21 mouse cellular contexts compared by ENCODE assay signal in genomic region chr17:30285641-30286040, GRCm38 (mm10).
DNase-seq lines count a peak whose midpoint lies in the region; ATAC-seq lines count a peak whose summit lies in the region.
"Had no signal": no experiment of that assay in that cellular context is flagged by ENCODE, and none has a peak within 500 bp of the region (broad histone marks: within the 10 kb centered on the region; RNA-seq: fewer than 3 reads in every experiment).

No protein-coding gene starts in this region.

- ATAC-seq in forebrain, embryonic 12.5 days (ENCODE audit: low FRiP score): no peak
- no peak for ATAC-seq in forebrain, embryonic 13.5 days
- no peak for ATAC-seq in midbrain, embryonic 12.5 days (ENCODE audit: low FRiP score, low read depth)
- ATAC-seq in midbrain, embryonic 16.5 days: no peak
- ATAC-seq: activated CD4-positive, CD25-positive, alpha-beta regulatory T cell, adult 4 months; forebrain, embryonic 15.5 days had no signal

- peak overlapping the region; percentile 15; the same call in 1 of the 2 replicates for H3K27ac ChIP-seq in forebrain, embryonic 12.5 days
- no peak overlapping the region for H3K27ac ChIP-seq in forebrain, embryonic 13.5 days
- peak overlapping the region; percentile 72 for H3K27ac ChIP-seq in midbrain, embryonic 12.5 days (replicated peaks)
- 0 out of 2 replicates have a peak overlapping the region, but pooled peaks have one; percentile 17 for H3K27ac ChIP-seq in midbrain, embryonic 16.5 days (ENCODE audit: low read length)
- H3K27ac ChIP-seq: embryonic facial prominence, embryonic 10.5 days; forebrain, embryonic 15.5 days; heart, embryonic 10.5 days; hindbrain, embryonic 15.5 days had no signal

- DNase-seq in CD4-positive helper T cell, adult 2 months (ENCODE audit: low read depth, low spot score): peak; percentile 20
- DNase-seq in embryo, embryonic 10 days (ENCODE audit: low spot score): no peak
- DNase-seq in layer of hippocampus, adult 9-11 months: no peak
- DNase-seq: adrenal gland, postnatal 25 days; B cell, adult 2 months; cerebellum, adult 18-20 months; cerebellum, adult 9-11 months; cerebellum, postnatal 36 days; gastrocnemius, postnatal 10 days; heart, adult 18-20 months; heart, postnatal 10 days; heart, postnatal 4 days had no signal

- 95% methylated on average over 2 of the region's 2 CpGs for WGBS in forebrain, embryonic 12.5 days
- WGBS in forebrain, embryonic 13.5 days: 95% methylated on average over 2 of the region's 2 CpGs
- WGBS in midbrain, embryonic 12.5 days: 77% methylated on average over 2 of the region's 2 CpGs
- 83% methylated on average over 2 of the region's 2 CpGs for WGBS in midbrain, embryonic 16.5 days

- no peak overlapping the region for H3K4me2 ChIP-seq in forebrain, embryonic 12.5 days
- no peak overlapping the region for H3K4me2 ChIP-seq in forebrain, embryonic 13.5 days
- H3K4me2 ChIP-seq in midbrain, embryonic 12.5 days (replicated peaks): no peak overlapping the region
- H3K4me2 ChIP-seq in midbrain, embryonic 16.5 days (ENCODE audit: low read length): no peak overlapping the region
- H3K4me2 ChIP-seq: forebrain, embryonic 15.5 days; hindbrain, embryonic 15.5 days had no signal

- no peak overlapping the region for H3K9ac ChIP-seq in forebrain, embryonic 12.5 days
- no peak overlapping the region for H3K9ac ChIP-seq in forebrain, embryonic 13.5 days
- no peak overlapping the region for H3K9ac ChIP-seq in midbrain, embryonic 12.5 days (replicated peaks)
- H3K9ac ChIP-seq in midbrain, embryonic 16.5 days (ENCODE audit: low read depth, low read length): no peak overlapping the region
- H3K9ac ChIP-seq: forebrain, embryonic 15.5 days; hindbrain, embryonic 15.5 days had no signal

- H3K4me3 ChIP-seq in forebrain, embryonic 12.5 days (replicated peaks): no peak overlapping the region
- no peak overlapping the region for H3K4me3 ChIP-seq in forebrain, embryonic 13.5 days
- H3K4me3 ChIP-seq in midbrain, embryonic 12.5 days: no peak overlapping the region
- no peak overlapping the region for H3K4me3 ChIP-seq in midbrain, embryonic 16.5 days (ENCODE audit: low read depth, low read length)
- H3K4me3 ChIP-seq: embryonic facial prominence, embryonic 10.5 days; forebrain, embryonic 15.5 days; heart, embryonic 10.5 days; hindbrain, embryonic 15.5 days had no signal

- peaks cover 18% of the 10 kb centered on the region for H3K4me1 ChIP-seq in forebrain, embryonic 12.5 days
- H3K4me1 ChIP-seq in forebrain, embryonic 13.5 days: peaks cover 18% of the 10 kb centered on the region
- H3K4me1 ChIP-seq in midbrain, embryonic 12.5 days: peaks cover 23% of the 10 kb centered on the region
- H3K4me1 ChIP-seq in midbrain, embryonic 16.5 days (ENCODE audit: control insufficient read depth, insufficient read depth, low read length): peaks cover 10% of the 10 kb centered on the region; the same call in 1 of the 2 replicates

- peaks cover 21% of the 10 kb centered on the region for H3K27me3 ChIP-seq in forebrain, embryonic 12.5 days
- peaks cover 14% of the 10 kb centered on the region for H3K27me3 ChIP-seq in forebrain, embryonic 13.5 days
- H3K27me3 ChIP-seq in midbrain, embryonic 12.5 days: no peaks in the 10 kb centered on the region
- no peaks in the 10 kb centered on the region for H3K27me3 ChIP-seq in midbrain, embryonic 16.5 days (ENCODE audit: control insufficient read depth, insufficient read depth, low read depth, low read length)
- H3K27me3 ChIP-seq: forebrain, embryonic 15.5 days; hindbrain, embryonic 15.5 days had no signal

- no peaks in the 10 kb centered on the region for H3K36me3 ChIP-seq in forebrain, embryonic 12.5 days (replicated peaks)
- H3K36me3 ChIP-seq in forebrain, embryonic 13.5 days (ENCODE audit: poor library complexity, severe bottlenecking): no peaks in the 10 kb centered on the region
- H3K36me3 ChIP-seq in midbrain, embryonic 12.5 days: no peaks in the 10 kb centered on the region
- no peaks in the 10 kb centered on the region for H3K36me3 ChIP-seq in midbrain, embryonic 16.5 days (ENCODE audit: control insufficient read depth, insufficient read depth, low read length)
- H3K36me3 ChIP-seq: embryonic facial prominence, embryonic 10.5 days; forebrain, embryonic 15.5 days; heart, embryonic 10.5 days; hindbrain, embryonic 15.5 days had no signal

- no peaks in the 10 kb centered on the region for H3K9me3 ChIP-seq in forebrain, embryonic 12.5 days
- H3K9me3 ChIP-seq in forebrain, embryonic 13.5 days (replicated peaks): no peaks in the 10 kb centered on the region
- no peaks in the 10 kb centered on the region for H3K9me3 ChIP-seq in midbrain, embryonic 12.5 days
- no peaks in the 10 kb centered on the region for H3K9me3 ChIP-seq in midbrain, embryonic 16.5 days (replicated peaks; ENCODE audit: control insufficient read depth, low read length, poor library complexity, severe bottlenecking)
- H3K9me3 ChIP-seq: embryonic facial prominence, embryonic 10.5 days; forebrain, embryonic 15.5 days; heart, embryonic 10.5 days; hindbrain, embryonic 15.5 days had no signal
